Mouse (Mus musculus) heart, embryonic 13.5 days (tissue): ENCODE results near the gene Il6ra. TPM values are rescaled to one million over a fixed set of nuclear protein-coding genes. Genes with fewer than 3 reads are reported as not detected.

Source experiments
- ATAC-seq: fragments of 200-750 bp; cut with Nextera tagmentation; 2 replicates; pipeline ENCODE4 v1.8.0; 2017; ENCODE audit warnings: moderate TSS enrichment; ENCODE audit not compliant: insufficient number of reproducible peaks, low FRiP score, low TSS enrichment; ENCODE audit errors: extremely low read depth
- H3K27ac ChIP-seq: fragments of 300-500 bp; sonication (generic); replicated peaks from 2 replicates; pipeline ENCODE4 v1.5.1; 2015; ENCODE audit warnings: moderate library complexity, mild to moderate bottlenecking, inconsistent platforms
- H3K27me3 ChIP-seq: fragments of 300-500 bp; sonication (generic); replicated peaks from 2 replicates; pipeline ENCODE4 v1.6.1; 2015; ENCODE audit warnings: mild to moderate bottlenecking, inconsistent platforms
- H3K36me3 ChIP-seq: fragments of 300-500 bp; sonication (generic); 2 replicates; pipeline ENCODE4 v1.6.1; 2015; ENCODE audit warnings: mild to moderate bottlenecking, inconsistent platforms
- H3K4me1 ChIP-seq: fragments of 300-500 bp; sonication (generic); 2 replicates; pipeline ENCODE4 v1.6.1; 2015; ENCODE audit warnings: inconsistent platforms
- H3K4me2 ChIP-seq: fragments of 300-500 bp; sonication (generic); 2 replicates; pipeline ENCODE4 v1.6.1; 2015; ENCODE audit warnings: inconsistent platforms, mild to moderate bottlenecking, moderate library complexity
- H3K4me3 ChIP-seq: fragments of 300-500 bp; sonication (generic); 2 replicates; pipeline ENCODE4 v1.5.1; 2015; ENCODE audit warnings: moderate library complexity, mild to moderate bottlenecking, inconsistent platforms
- H3K9ac ChIP-seq: fragments of 300-500 bp; sonication (generic); 2 replicates; pipeline ENCODE4 v1.6.1; 2015; ENCODE audit warnings: inconsistent platforms, mild to moderate bottlenecking, moderate library complexity
- H3K9me3 ChIP-seq: fragments of 300-500 bp; sonication (generic); 2 replicates; pipeline ENCODE4 v1.6.1; 2016; ENCODE audit warnings: inconsistent platforms
- WGBS: fragments of 180-500 bp; shearing (Covaris S2); methylation state at CpG from one replicate; pipeline ENCODE4 v1.1.7; 2015; ENCODE audit warnings: mixed read lengths; 5-methylcytosine and 5-hydroxymethylcytosine counted together
- polyA plus RNA-seq: library from polyadenylated mRNA; unstranded; fragments of >200 nt; fragmentation: Nextera tagmentation; extraction: Ambion mirVana; gene quantifications from 2 replicates; pipeline ENCODE4 v1.2.1, GENCODE M21; 2015

Gene Il6ra
- polyA plus RNA-seq, 1 experiment from 2014 or later: 0.75 TPM

- H3K27ac ChIP-seq: no peak overlapping the region
- no peak for ATAC-seq
- peaks cover 38% of the 10 kb centered on the region for H3K4me1 ChIP-seq
- H3K4me3 ChIP-seq: no peak overlapping the region
- no peaks in the 10 kb centered on the region for H3K27me3 ChIP-seq
- no peak overlapping the region for H3K9ac ChIP-seq
- H3K36me3 ChIP-seq: no peaks in the 10 kb centered on the region
- 52% methylated on average over 6 of the region's 6 CpGs for WGBS
- H3K9me3 ChIP-seq: peaks cover 4% of the 10 kb centered on the region; the same call in 1 of the 2 replicates
- no peak overlapping the region for H3K4me2 ChIP-seq
Observed at GRCm38 (mm10) chr3:89872684-89873083, 40.3 kb downstream of the Il6ra start.

DNA sequence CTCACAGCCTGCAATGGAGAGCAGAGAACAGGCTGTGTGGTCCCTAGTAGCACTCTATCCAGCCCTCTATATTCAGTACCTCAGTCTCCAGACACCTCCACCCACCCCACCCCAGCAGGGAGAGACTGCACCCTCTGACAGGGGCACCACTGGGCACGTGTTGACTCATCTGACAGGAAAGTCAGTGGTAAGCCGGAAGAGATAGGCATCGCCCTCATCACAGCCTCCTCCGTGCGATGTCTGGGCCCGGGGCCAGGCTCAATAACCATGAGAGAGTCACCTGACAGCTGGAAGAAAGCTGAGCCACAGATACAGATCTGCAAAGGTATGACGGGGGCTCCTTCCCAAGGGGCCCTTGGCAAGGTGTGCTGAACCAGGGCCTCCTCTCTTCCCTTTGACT is 40.8 kb downstream of the Il6ra start:
- Histone ChIP-seq H3K4me1 (peaks cover 38% of the 10 kb centered on the region), H3K27ac (no peak overlapping the region), H3K4me3 (no peak overlapping the region), H3K27me3 (no peaks in the 10 kb centered on the region), H3K9ac (no peak overlapping the region), H3K36me3 (no peaks in the 10 kb centered on the region), H3K4me2 (no peak overlapping the region), H3K9me3 (peaks cover 4% of the 10 kb centered on the region; the same call in 1 of the 2 replicates)
- no peak for ATAC-seq
- 56% methylated on average over 7 of the region's 7 CpGs for WGBS

DNA sequence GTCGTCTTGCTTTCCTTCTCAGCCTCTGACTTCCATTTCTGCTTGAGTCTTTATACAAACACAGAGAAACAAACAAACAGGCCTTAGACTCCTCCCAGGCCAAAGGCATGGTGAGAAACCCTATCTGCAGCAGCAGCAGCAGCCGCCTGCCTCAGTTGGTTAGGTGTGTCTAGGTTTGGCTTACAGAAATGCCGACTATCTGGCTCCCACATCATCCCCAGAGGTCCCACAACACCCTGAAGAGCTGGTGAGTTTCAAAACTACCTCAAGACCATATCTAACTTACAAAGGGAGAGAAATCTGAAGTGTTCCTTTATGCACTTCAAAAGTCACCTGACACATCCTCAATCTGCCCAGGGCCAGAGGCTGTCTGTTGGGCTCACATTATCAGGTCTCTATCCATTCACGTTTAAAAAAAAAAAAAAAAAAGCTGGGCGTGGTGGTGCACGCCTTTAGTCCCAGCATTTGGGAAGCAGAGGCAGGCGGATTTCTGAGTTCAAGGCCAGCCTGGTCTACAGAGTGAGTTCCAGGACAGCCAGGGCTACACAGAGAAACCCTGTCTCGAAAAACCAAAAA is 41.6 kb downstream of the Il6ra start:
- Histone ChIP-seq H3K27ac (no peak overlapping the region), H3K36me3 (no peaks in the 10 kb centered on the region), H3K4me1 (peaks cover 33% of the 10 kb centered on the region), H3K9ac (no peak overlapping the region), H3K27me3 (no peaks in the 10 kb centered on the region), H3K4me3 (no peak overlapping the region), H3K9me3 (peaks cover 4% of the 10 kb centered on the region; the same call in 1 of the 2 replicates), H3K4me2 (no peak overlapping the region)
- WGBS: 64% methylated on average over 8 of the region's 8 CpGs
- ATAC-seq: no peak

- no peak overlapping the region for H3K4me2 ChIP-seq
- no peak overlapping the region for H3K4me3 ChIP-seq
- no peak overlapping the region for H3K27ac ChIP-seq
- H3K9ac ChIP-seq: peak overlapping the region; percentile 44; the same call in 1 of the 2 replicates
- H3K9me3 ChIP-seq: peaks cover 4% of the 10 kb centered on the region; the same call in 1 of the 2 replicates
- H3K4me1 ChIP-seq: peaks cover 32% of the 10 kb centered on the region
- H3K36me3 ChIP-seq: no peaks in the 10 kb centered on the region
- ATAC-seq: no peak
- WGBS: 75% methylated on average over 22 of the region's 22 CpGs
- no peaks in the 10 kb centered on the region for H3K27me3 ChIP-seq
Observed at GRCm38 (mm10) chr3:89870472-89871271, 42.3 kb downstream of the Il6ra start.

GRCm38 (mm10) chr3:89869556-89869955 is 43.4 kb downstream of the Il6ra start:
- Histone ChIP-seq H3K36me3 (no peaks in the 10 kb centered on the region), H3K4me2 (no peak overlapping the region), H3K9ac (no peak overlapping the region), H3K4me1 (peaks cover 39% of the 10 kb centered on the region), H3K4me3 (no peak overlapping the region), H3K27me3 (no peaks in the 10 kb centered on the region), H3K9me3 (peaks cover 4% of the 10 kb centered on the region; the same call in 1 of the 2 replicates), H3K27ac (no peak overlapping the region)
- WGBS: 57% methylated on average over 9 of the region's 9 CpGs
- no peak for ATAC-seq

- Histone ChIP-seq H3K4me3 (no peak overlapping the region), H3K9ac (no peak overlapping the region), H3K27ac (0 out of 2 replicates have a peak overlapping the region, but pooled peaks have one; percentile 2), H3K9me3 (peaks cover 4% of the 10 kb centered on the region; the same call in 1 of the 2 replicates), H3K36me3 (no peaks in the 10 kb centered on the region), H3K27me3 (no peaks in the 10 kb centered on the region), H3K4me1 (peaks cover 39% of the 10 kb centered on the region), H3K4me2 (peak overlapping the region; percentile 23)
- no peak for ATAC-seq
- WGBS: 32% methylated on average over 9 of the region's 9 CpGs
Observed at GRCm38 (mm10) chr3:89868956-89869355, 44.0 kb downstream of the Il6ra start.

GRCm38 (mm10) chr3:89868357-89868756 is 44.6 kb downstream of the Il6ra start:
- WGBS: 13% methylated on average over 7 of the region's 7 CpGs
- H3K9me3 ChIP-seq: peaks cover 4% of the 10 kb centered on the region; the same call in 1 of the 2 replicates
- H3K4me2 ChIP-seq: peak overlapping the region; percentile 23
- H3K36me3 ChIP-seq: no peaks in the 10 kb centered on the region
- H3K27me3 ChIP-seq: no peaks in the 10 kb centered on the region
- H3K4me3 ChIP-seq: 0 out of 2 replicates have a peak overlapping the region, but pooled peaks have one; percentile 0
- H3K4me1 ChIP-seq: peaks cover 39% of the 10 kb centered on the region
- H3K9ac ChIP-seq: peak overlapping the region; percentile 8; the same call in 1 of the 2 replicates
- no peak; the same call in 1 of the 2 replicates for ATAC-seq
- 0 out of 2 replicates have a peak overlapping the region, but pooled peaks have one; percentile 2 for H3K27ac ChIP-seq

GRCm38 (mm10) chr3:89867651-89868050 is 45.3 kb downstream of the Il6ra start:
- no peaks in the 10 kb centered on the region for H3K27me3 ChIP-seq
- H3K27ac ChIP-seq: no peak overlapping the region
- peaks cover 39% of the 10 kb centered on the region for H3K4me1 ChIP-seq
- no peak for ATAC-seq
- no peak overlapping the region for H3K9ac ChIP-seq
- no peak overlapping the region for H3K4me3 ChIP-seq
- 62% methylated on average over 3 of the region's 4 CpGs for WGBS
- no peak overlapping the region for H3K4me2 ChIP-seq
- no peaks in the 10 kb centered on the region for H3K9me3 ChIP-seq
- H3K36me3 ChIP-seq: no peaks in the 10 kb centered on the region

GRCm38 (mm10) chr3:89865764-89866163 is 47.2 kb downstream of the Il6ra start:
- WGBS: 68% methylated on average over 4 of the region's 4 CpGs
- H3K27me3 ChIP-seq: no peaks in the 10 kb centered on the region
- H3K27ac ChIP-seq: no peak overlapping the region
- no peak overlapping the region for H3K4me3 ChIP-seq
- H3K9ac ChIP-seq: no peak overlapping the region
- H3K9me3 ChIP-seq: no peaks in the 10 kb centered on the region
- no peak for ATAC-seq
- H3K4me1 ChIP-seq: peaks cover 41% of the 10 kb centered on the region
- H3K4me2 ChIP-seq: no peak overlapping the region
- H3K36me3 ChIP-seq: no peaks in the 10 kb centered on the region

DNA sequence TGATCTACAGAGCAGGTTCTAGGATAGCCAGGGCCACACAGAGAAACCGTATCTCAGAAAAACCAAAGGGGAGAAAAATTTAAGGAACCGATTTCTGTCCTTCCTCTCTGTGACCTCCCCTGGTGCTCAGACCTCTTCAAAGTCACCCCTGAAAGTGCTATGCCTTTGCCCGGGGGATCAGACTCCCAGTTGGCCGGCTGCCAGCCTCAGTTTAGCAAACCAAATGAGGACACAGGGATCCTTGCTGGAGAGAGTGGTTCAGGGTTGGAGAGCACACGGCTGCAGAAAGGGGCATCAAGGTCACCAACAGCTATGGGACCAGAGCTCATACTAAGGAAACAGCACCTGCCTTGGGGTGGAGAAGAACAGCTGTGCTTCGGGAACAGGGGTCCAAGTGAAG is 48.0 kb downstream of the Il6ra start:
- ATAC-seq: no peak
- Histone ChIP-seq H3K9ac (no peak overlapping the region), H3K9me3 (no peaks in the 10 kb centered on the region), H3K4me1 (peaks cover 34% of the 10 kb centered on the region), H3K36me3 (no peaks in the 10 kb centered on the region), H3K27me3 (no peaks in the 10 kb centered on the region), H3K27ac (no peak overlapping the region), H3K4me2 (no peak overlapping the region), H3K4me3 (no peak overlapping the region)
- WGBS: 47% methylated on average over 6 of the region's 6 CpGs

- no peak for ATAC-seq
- no peaks in the 10 kb centered on the region for H3K27me3 ChIP-seq
- H3K9ac ChIP-seq: no peak overlapping the region
- no peaks in the 10 kb centered on the region for H3K36me3 ChIP-seq
- no peak overlapping the region for H3K4me2 ChIP-seq
- no peak overlapping the region for H3K4me3 ChIP-seq
- H3K9me3 ChIP-seq: no peaks in the 10 kb centered on the region
- no peak overlapping the region for H3K27ac ChIP-seq
- H3K4me1 ChIP-seq: peaks cover 25% of the 10 kb centered on the region
- 66% methylated on average over 9 of the region's 9 CpGs for WGBS
Observed at GRCm38 (mm10) chr3:89863716-89864509, 49.1 kb downstream of the Il6ra start.
